Mouse (Mus musculus) bone marrow macrophage, adult 2 months (primary cell): ENCODE results near the gene Qrich1. TPM values are rescaled to one million over a fixed set of nuclear protein-coding genes. Genes with fewer than 3 reads are reported as not detected.
A peak's percentile ranks its signal among the peaks of the same experiment; 100 is the strongest.

Source experiments
- H3K27ac ChIP-seq: 2 replicates; pipeline ENCODE4 v1.5.1; 2012; ENCODE audit warnings: low read depth, low read length; ENCODE audit not compliant: insufficient read depth
- H3K4me1 ChIP-seq: 2 replicates; pipeline ENCODE4 v1.6.1; 2012; ENCODE audit warnings: low read length; ENCODE audit not compliant: control insufficient read depth, insufficient read depth
- H3K4me3 ChIP-seq: 2 replicates; pipeline ENCODE4 v1.5.1; 2012; ENCODE audit warnings: mild to moderate bottlenecking, low read length, moderate library complexity; ENCODE audit not compliant: insufficient read depth
- CTCF ChIP-seq: IDR thresholded peaks from 2 replicates; pipeline ENCODE4 v1.5.1; 2012; ENCODE audit warnings: low read depth, mild to moderate bottlenecking, low read length, moderate library complexity
- POLR2A ChIP-seq: IDR thresholded peaks from 2 replicates; pipeline ENCODE4 v1.6.1; 2012; ENCODE audit warnings: mild to moderate bottlenecking, low read depth, low read length, borderline replicate concordance
- polyA plus RNA-seq: library from polyadenylated mRNA; stranded (reverse); fragments of >200 nt; gene quantifications from 2 replicates; pipeline ENCODE4 v1.2.4, GENCODE M21; 2012; ENCODE audit not compliant: missing spikeins, insufficient read depth, insufficient read length

Qrich1 gene
- polyA plus RNA-seq, 1 experiment, result 80.9 TPM

- Histone ChIP-seq H3K4me1 (no peaks in the 10 kb centered on the region), H3K27ac (no peak overlapping the region), H3K4me3 (no peak overlapping the region)
- TF ChIP-seq CTCF (no peak), POLR2A (no peak)
Measured at GRCm38 (mm10) chr9:108483051-108483790, 33.4 kb upstream of the Qrich1 start.

DNA sequence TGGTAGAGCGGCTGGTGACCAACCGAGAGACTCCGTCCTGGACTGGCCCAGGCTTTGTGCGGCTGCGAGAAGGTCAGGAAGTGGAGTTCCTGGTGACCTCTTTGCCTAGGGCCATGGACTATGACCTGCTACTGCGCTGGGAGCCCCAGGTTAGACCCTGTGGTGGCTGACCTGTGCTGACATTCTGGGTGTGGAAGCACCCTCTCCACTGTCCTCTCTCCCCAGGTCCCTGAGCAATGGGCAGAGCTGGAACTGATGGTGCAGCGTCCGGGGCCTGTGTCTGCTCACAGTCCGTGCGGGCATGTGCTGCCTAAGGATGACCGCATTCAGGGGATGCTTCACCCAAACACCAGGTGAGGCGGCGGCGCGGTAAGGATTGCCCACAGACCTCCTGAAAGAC lies 32.6 kb upstream of the Qrich1 start:
- no peak overlapping the region for H3K27ac ChIP-seq
- H3K4me3 ChIP-seq, result no peak overlapping the region
- no peaks in the 10 kb centered on the region for H3K4me1 ChIP-seq
- TF ChIP-seq CTCF, result no peak
- TF ChIP-seq POLR2A, result no peak

DNA sequence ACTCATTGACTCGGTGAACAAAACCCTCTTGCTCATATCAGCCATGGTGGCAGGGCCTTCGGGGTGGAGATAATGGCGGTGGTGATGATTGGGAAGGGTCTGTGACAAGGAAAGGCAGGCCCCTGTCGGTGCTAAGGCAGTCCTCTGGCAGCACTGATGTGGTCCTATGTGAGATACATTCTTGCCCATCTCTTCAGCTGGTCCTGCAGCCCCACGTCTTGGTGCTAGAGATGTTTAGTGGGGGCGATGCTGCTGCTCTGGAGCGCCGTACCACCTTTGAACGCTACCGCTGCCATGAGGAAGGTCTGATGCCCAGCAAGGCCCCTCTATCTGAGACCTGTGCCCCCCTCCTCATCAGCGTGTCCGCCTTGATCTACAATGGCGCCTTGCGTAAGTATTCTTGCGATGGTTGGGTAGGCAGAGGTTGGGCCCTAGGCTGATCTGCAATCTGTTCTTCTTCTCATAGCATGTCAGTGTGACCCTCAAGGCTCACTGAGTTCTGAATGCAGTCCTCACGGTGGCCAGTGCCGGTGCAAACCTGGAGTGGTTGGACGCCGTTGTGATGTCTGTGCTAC lies 31.2 kb upstream of the Qrich1 start:
- peaks cover 6% of the 10 kb centered on the region; the same call in 1 of the 2 replicates for H3K4me1 ChIP-seq
- H3K4me3 ChIP-seq, result no peak overlapping the region
- TF ChIP-seq POLR2A (no peak), CTCF (no peak)
- H3K27ac ChIP-seq, result no peak overlapping the region

DNA sequence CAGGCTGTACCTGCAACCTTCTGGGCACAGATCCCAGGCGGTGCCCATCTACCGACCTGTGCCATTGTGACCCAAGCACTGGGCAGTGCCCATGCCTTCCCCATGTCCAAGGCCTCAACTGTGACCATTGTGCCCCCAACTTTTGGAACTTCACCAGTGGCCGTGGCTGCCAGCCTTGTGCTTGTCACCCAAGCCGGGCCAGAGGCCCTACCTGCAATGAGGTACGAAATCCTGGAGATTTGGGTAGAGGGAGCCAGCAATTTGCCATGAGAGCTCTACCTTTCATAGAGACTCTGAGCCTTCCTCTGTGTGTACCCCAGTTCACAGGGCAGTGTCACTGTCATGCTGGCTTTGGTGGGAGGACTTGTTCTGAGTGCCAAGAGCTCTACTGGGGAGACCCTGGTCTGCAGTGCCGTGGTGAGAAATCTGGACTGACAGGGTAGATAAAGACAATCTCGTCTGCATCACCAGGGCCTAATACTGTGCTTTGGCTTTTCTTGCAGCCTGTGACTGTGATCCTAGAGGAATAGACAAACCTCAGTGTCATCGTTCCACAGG lies 29.6 kb upstream of the Qrich1 start:
- no peak overlapping the region for H3K27ac ChIP-seq
- no peak for TF ChIP-seq CTCF
- TF ChIP-seq POLR2A, result no peak
- peaks cover 6% of the 10 kb centered on the region; the same call in 1 of the 2 replicates for H3K4me1 ChIP-seq
- no peak overlapping the region for H3K4me3 ChIP-seq

- Histone ChIP-seq H3K4me1 (peaks cover 13% of the 10 kb centered on the region), H3K27ac (no peak overlapping the region), H3K4me3 (no peak overlapping the region)
- TF ChIP-seq POLR2A, result no peak
- TF ChIP-seq CTCF, result no peak
Measured at GRCm38 (mm10) chr9:108488403-108488802, 28.2 kb upstream of the Qrich1 start.

DNA sequence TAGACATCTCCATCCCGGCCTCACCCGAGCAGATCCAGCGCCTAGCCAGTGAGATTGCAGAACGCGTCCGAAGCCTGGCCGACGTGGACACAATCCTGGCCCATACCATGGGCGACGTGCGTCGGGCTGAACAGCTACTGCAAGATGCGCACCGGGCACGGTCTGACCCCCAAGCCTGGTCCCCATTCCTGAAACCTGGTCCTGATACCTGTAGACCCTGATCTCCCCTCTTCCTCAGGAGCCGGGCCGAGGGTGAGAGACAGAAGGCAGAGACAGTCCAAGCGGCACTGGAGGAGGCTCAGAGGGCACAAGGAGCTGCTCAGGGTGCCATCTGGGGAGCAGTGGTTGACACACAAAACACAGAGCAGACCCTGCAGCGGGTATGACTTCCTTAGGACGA lies 27.4 kb upstream of the Qrich1 start:
- TF ChIP-seq POLR2A (no peak), CTCF (no peak)
- H3K4me1 ChIP-seq, result peaks cover 13% of the 10 kb centered on the region
- no peak overlapping the region for H3K27ac ChIP-seq
- no peak overlapping the region for H3K4me3 ChIP-seq

DNA sequence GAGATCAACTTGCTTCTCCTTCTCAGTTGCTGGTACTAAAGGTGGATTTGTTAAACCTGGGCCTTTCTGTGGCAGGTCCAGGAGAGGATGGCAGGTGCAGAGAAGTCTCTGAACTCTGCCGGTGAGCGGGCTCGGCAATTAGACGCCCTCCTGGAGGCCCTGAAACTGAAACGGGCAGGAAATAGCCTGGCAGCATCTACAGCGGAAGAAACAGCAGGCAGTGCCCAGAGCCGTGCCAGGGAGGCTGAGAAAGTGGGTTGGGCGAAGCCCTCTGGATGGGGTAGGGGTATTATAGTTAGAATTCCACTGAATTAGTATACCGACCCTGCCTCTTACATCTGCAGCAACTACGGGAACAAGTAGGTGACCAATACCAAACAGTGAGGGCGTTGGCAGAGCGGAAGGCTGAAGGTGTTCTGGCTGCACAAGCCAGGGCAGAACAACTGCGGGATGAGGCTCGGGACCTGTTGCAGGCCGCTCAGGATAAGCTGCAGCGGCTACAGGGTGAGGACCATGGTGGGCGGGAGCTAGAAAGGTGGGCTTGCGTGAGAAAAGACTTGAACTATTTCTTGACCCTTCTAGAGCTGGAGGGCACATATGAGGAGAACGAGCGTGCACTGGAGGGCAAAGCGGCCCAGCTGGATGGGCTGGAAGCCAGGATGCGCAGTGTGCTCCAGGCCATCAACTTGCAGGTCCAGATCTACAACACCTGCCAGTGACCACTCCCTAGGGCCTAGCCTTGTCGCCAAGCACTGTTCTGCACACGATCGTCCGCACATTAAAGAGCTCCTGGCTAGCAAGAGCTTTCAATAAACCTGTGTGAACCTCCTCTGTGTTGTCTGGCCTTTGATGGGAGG lies 26.7 kb upstream of the Qrich1 start:
- Histone ChIP-seq H3K27ac (peak overlapping the region; percentile 75), H3K4me1 (peaks cover 13% of the 10 kb centered on the region), H3K4me3 (peak overlapping the region; percentile 87)
- TF ChIP-seq POLR2A (no peak; the same call in 1 of the 2 replicates), CTCF (no peak)

DNA sequence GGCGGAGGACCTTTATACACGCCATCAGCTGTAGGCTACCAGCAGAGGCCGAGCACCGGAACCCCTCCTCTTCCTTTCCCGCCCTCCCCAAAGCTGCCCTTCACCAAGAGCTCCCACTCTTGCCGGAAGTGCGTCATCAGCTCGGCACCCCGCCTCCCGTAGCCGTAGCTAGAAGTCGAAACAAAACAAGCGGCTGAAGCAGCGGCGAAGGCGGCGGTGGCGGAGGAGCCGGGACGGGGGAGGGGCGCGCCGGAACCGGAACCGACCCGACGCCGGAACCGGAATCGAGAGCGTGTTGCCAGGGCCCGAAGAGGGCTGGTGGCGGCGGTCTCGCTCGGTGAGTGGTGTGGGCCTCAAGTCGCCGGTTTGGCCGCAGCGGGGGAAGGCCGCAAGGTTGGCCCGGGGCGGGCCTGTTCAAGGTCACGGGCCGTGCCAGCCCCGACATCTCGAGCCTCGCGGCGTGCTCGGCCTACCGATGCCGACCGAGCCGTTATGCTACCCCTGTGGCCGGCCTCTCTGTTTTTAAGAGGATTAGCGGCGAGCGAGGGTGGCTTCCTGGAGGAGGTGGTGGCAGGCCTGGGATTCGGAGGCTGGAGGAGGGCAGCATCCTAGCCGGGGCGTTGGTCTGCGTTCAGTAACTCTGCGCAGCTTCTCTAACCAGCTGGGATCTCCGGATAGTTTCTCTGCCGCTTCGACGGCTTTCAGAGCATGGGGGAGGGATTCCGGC lies 25.9 kb upstream of the Qrich1 start, which contains the start of gene Usp19:
Gene Usp19, plus strand, starts transcription at position 44 of the 727 bp plus-strand sequence.
- TF ChIP-seq POLR2A, result no peak
- TF ChIP-seq CTCF, result no peak

DNA sequence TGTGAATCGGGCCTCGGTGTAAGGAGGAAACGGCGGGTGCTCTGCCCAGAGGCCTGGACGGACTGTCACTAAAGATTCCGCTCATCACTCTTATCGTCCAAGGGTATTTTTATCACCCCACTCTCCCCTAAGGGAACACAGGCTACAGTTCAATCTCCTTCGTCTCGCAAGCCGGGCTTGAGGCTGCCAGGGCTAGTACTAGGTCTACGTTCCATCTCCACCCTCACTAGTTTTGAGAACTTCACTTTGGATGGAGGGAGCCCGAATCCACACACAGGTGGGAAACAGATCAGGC lies 25.4 kb upstream of the Qrich1 start:
- Histone ChIP-seq H3K4me3 (peak overlapping the region; percentile 87), H3K4me1 (peaks cover 13% of the 10 kb centered on the region)
- 0 out of 2 replicates have a peak, but pooled peaks have one; percentile 8 for TF ChIP-seq POLR2A
- no peak; the same call in 1 of the 2 replicates for TF ChIP-seq CTCF

More for the DNA sequence above, 25.9 kb upstream of the Qrich1 start, which contains the start of gene Usp19:
- Histone ChIP-seq H3K27ac (peak within 1 kb of the TSS; percentile 75), H3K4me3 (peak within 1 kb of the TSS; percentile 87), H3K4me1 (peaks cover 13% of the 10 kb centered on the region)

More for the DNA sequence above, 25.4 kb upstream of the Qrich1 start:
- peak overlapping the region; percentile 75 for H3K27ac ChIP-seq
